Mouse (Mus musculus) thymus, adult 2 months (tissue): ENCODE data around the gene Zfp64. TPM values are rescaled to one million over a fixed set of nuclear protein-coding genes. Genes with fewer than 3 reads are reported as not detected.

Experiments
- DNase-seq: peaks from one replicate; pipeline ENCODE4 v3.0.0; 2021
- H3K27ac ChIP-seq: fragments of 200-500 bp; 2 replicates; pipeline ENCODE4 v1.5.1; 2012; ENCODE audit warnings: low read length, control low read depth; ENCODE audit not compliant: control insufficient read depth, insufficient read depth
- H3K27me3 ChIP-seq: fragments of 200-500 bp; 2 replicates; pipeline ENCODE4 v1.6.1; 2012; ENCODE audit warnings: mild to moderate bottlenecking, low read length, moderate library complexity, mixed read lengths; ENCODE audit not compliant: control insufficient read depth, insufficient read depth
- H3K36me3 ChIP-seq: fragments of 200-500 bp; 2 replicates; pipeline ENCODE4 v1.6.1; 2012; ENCODE audit warnings: mild to moderate bottlenecking, low read length, moderate library complexity; ENCODE audit not compliant: control insufficient read depth, insufficient read depth
- H3K4me1 ChIP-seq: fragments of 200-500 bp; replicated peaks from 2 replicates; pipeline ENCODE4 v1.6.1; 2012; ENCODE audit warnings: low read length; ENCODE audit not compliant: control insufficient read depth, insufficient read depth
- H3K4me3 ChIP-seq: fragments of 200-500 bp; 2 replicates; pipeline ENCODE4 v1.5.1; 2012; ENCODE audit warnings: mild to moderate bottlenecking, low read length, control low read depth, moderate library complexity; ENCODE audit not compliant: control insufficient read depth, insufficient read depth
- CTCF ChIP-seq: fragments of 200-500 bp; IDR thresholded peaks from 2 replicates; pipeline ENCODE4 v1.5.1; 2012; ENCODE audit warnings: mild to moderate bottlenecking, control low read depth, low read length, moderate library complexity, borderline replicate concordance; ENCODE audit not compliant: control insufficient read depth, poor library complexity, insufficient read depth; ENCODE audit errors: extremely low read depth
- POLR2A ChIP-seq: fragments of 200-500 bp; IDR thresholded peaks from 2 replicates; pipeline ENCODE4 v1.6.1; 2012; ENCODE audit warnings: mild to moderate bottlenecking, low read length, control low read depth, moderate library complexity; ENCODE audit not compliant: control insufficient read depth, poor library complexity, insufficient read depth; ENCODE audit errors: extremely low read depth
- WGBS: fragments of 180-500 bp; shearing (Covaris S2); methylation state at CpG from one replicate; pipeline ENCODE4 v1.1.7; 2018; 5-methylcytosine and 5-hydroxymethylcytosine counted together
- polyA plus RNA-seq: library from polyadenylated mRNA; depleted of rRNA; stranded (reverse); fragments of >200 nt; gene quantifications from 2 replicates; pipeline ENCODE4 v1.2.3, GENCODE M21; 2012

Gene Zfp64
- polyA plus RNA-seq, 1 experiment, result 63.1 TPM

- 99% methylated on average over 14 of the region's 14 CpGs for WGBS
- TF ChIP-seq CTCF, result no peak
- TF ChIP-seq POLR2A, result no peak
- DNase-seq, result no peak
- no peaks in the 10 kb centered on the region for H3K27me3 ChIP-seq
- H3K4me3 ChIP-seq, result no peak overlapping the region
- no peak overlapping the region for H3K27ac ChIP-seq
- H3K36me3 ChIP-seq, result peaks cover 41% of the 10 kb centered on the region
- H3K4me1 ChIP-seq, result no peaks in the 10 kb centered on the region
Observed at GRCm38 (mm10) chr2:168931686-168932085, 23.7 kb downstream of the Zfp64 start.

GRCm38 (mm10) chr2:168929691-168930090, 25.7 kb downstream of the Zfp64 start:
- Histone ChIP-seq H3K27ac (no peak overlapping the region), H3K4me3 (no peak overlapping the region), H3K4me1 (no peaks in the 10 kb centered on the region), H3K27me3 (no peaks in the 10 kb centered on the region), H3K36me3 (peaks cover 37% of the 10 kb centered on the region)
- 21% methylated on average over 10 of the region's 10 CpGs for WGBS
- TF ChIP-seq POLR2A (no peak), CTCF (no peak)
- DNase-seq, result peak; percentile 71

- Histone ChIP-seq H3K27ac (no peak overlapping the region), H3K27me3 (no peaks in the 10 kb centered on the region), H3K36me3 (peaks cover 17% of the 10 kb centered on the region), H3K4me3 (no peak overlapping the region), H3K4me1 (no peaks in the 10 kb centered on the region)
- no peak for DNase-seq
- 97% methylated on average over 7 of the region's 7 CpGs for WGBS
- TF ChIP-seq POLR2A (no peak), CTCF (no peak)
Observed at GRCm38 (mm10) chr2:168927401-168927800, 28.0 kb downstream of the Zfp64 start.

GRCm38 (mm10) chr2:168926257-168926810, 29.1 kb downstream of the Zfp64 start:
- Histone ChIP-seq H3K27me3 (no peaks in the 10 kb centered on the region), H3K4me3 (no peak overlapping the region), H3K27ac (no peak overlapping the region), H3K36me3 (peaks cover 12% of the 10 kb centered on the region), H3K4me1 (no peaks in the 10 kb centered on the region)
- no peak for DNase-seq
- 96% methylated on average over 37 of the region's 37 CpGs for WGBS
- TF ChIP-seq CTCF (no peak), POLR2A (no peak)

GRCm38 (mm10) chr2:168923706-168924105, 31.7 kb downstream of the Zfp64 start:
- TF ChIP-seq CTCF (no peak), POLR2A (no peak)
- WGBS, result 32% methylated on average over 9 of the region's 9 CpGs

GRCm38 (mm10) chr2:168922466-168922865, 32.9 kb downstream of the Zfp64 start:
- Histone ChIP-seq H3K27me3 (no peaks in the 10 kb centered on the region), H3K36me3 (peaks cover 11% of the 10 kb centered on the region), H3K4me1 (peaks cover 2% of the 10 kb centered on the region), H3K27ac (no peak overlapping the region), H3K4me3 (no peak overlapping the region)
- DNase-seq, result no peak
- TF ChIP-seq CTCF, result 0 out of 2 replicates have a peak, but pooled peaks have one; percentile 26
- no peak for TF ChIP-seq POLR2A
- WGBS, result 96% methylated on average over 5 of the region's 5 CpGs

More at GRCm38 (mm10) chr2:168923706-168924105, 31.7 kb downstream of the Zfp64 start:
- no peak overlapping the region for H3K27ac ChIP-seq
- H3K4me3 ChIP-seq, result no peak overlapping the region
- peaks cover 11% of the 10 kb centered on the region for H3K36me3 ChIP-seq
- no peaks in the 10 kb centered on the region for H3K4me1 ChIP-seq
- no peaks in the 10 kb centered on the region for H3K27me3 ChIP-seq
- DNase-seq, result peak; percentile 46

- no peak for DNase-seq
- TF ChIP-seq CTCF (no peak), POLR2A (no peak)
- Histone ChIP-seq H3K4me3 (no peak overlapping the region), H3K27me3 (no peaks in the 10 kb centered on the region), H3K4me1 (peaks cover 13% of the 10 kb centered on the region), H3K27ac (no peak overlapping the region), H3K36me3 (no peaks in the 10 kb centered on the region)
- 93% methylated on average over 15 of the region's 15 CpGs for WGBS
Observed at GRCm38 (mm10) chr2:168920007-168920406, 35.4 kb downstream of the Zfp64 start.
